Mouse (Mus musculus) CD8-positive naive resting alpha-beta T cell, adult 2 months (primary cell): ENCODE measurements around the gene Rps26.

Source experiments
- DNase-seq, 2 experiments: peaks; one replicate each; pipeline ENCODE4 v3.0.0; 2022; ENCODE audit warnings: low read depth in 2 of 2, low spot score in 2 of 2

The Rps26 gene

GRCm38 (mm10) chr10:128612433-128613153 lies 14.0 kb downstream of the Rps26 start:
- peak; percentile 52 to 77 for DNase-seq

- DNase-seq = no peak
Measured at GRCm38 (mm10) chr10:128606483-128606882, 20.1 kb downstream of the Rps26 start.

DNA sequence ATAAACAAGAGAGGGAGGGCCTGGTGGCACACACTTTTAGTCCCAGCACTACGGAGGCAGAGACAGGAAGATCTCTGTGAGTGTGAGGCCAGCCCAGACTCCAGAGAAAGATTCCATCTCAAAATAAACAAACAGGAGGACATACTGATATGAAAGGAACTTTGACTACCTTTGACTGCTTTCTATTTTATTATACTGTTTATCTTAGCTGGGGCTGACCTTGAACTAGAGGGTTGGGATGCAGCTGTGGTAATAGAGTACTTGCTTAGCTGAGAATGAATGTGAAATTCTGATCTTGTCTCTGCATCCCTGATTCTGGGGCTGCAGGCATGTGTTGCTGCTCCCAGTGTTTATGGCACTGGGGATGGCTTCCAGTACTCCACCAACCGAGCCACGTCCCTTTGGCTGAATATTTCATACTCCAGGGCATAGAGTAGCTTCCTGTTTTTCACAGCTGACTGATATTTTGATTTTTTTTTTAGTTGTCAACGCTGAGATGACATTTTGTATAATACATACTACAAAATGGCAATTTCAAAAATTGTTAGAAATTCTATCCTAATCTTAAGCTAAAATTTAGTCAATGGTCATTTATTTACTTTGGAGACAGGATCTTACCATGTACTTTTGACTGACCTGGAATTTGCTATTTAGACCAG lies 23.9 kb downstream of the Rps26 start:
- no peak for DNase-seq

GRCm38 (mm10) chr10:128601499-128601898 lies 25.0 kb downstream of the Rps26 start:
- DNase-seq = no peak

GRCm38 (mm10) chr10:128598476-128598875 lies 28.1 kb downstream of the Rps26 start:
- no peak for DNase-seq

DNA sequence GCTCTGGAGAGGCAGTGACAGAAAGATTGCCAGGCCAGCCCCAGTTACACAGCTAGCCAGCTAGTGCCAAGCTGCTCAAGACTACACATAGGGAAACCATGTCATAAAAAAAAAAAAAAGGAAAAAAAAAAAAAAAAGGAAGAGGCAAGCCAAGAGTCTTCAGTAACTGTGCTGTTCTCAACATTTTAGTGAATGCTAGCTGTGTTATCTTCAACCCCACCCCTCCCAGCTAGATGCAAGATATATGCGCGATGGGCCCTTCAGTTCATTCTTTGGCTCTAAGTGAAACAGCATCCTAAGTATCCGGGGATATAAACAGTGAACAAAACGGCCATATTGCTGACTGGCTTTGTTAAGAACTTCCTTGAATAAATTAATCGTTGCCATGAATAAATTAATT lies 33.8 kb downstream of the Rps26 start:
- DNase-seq = no peak

DNA sequence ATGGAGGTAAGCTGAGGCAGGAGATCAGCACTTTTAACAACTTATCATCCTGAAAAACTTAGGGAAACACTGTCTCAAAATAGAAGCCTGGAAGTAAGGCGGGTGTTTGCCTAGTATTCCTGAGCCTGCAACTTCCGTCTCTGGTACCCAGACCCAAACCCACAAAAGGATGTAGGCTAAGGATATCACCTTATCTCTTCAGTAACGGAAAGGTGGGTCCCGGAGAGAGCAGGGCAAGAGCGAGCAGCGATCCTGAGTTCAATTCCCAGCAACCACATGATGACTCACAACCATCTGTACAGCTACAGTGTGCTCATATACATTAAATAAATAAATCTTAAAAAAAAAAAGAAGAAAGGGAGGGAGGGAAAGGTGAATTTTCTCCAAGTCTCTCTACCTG lies 35.1 kb downstream of the Rps26 start:
- no peak for DNase-seq

- peak in 1 of 2 experiments; percentile 28 for DNase-seq
Measured at GRCm38 (mm10) chr10:128590193-128590690, 36.3 kb downstream of the Rps26 start.

DNA sequence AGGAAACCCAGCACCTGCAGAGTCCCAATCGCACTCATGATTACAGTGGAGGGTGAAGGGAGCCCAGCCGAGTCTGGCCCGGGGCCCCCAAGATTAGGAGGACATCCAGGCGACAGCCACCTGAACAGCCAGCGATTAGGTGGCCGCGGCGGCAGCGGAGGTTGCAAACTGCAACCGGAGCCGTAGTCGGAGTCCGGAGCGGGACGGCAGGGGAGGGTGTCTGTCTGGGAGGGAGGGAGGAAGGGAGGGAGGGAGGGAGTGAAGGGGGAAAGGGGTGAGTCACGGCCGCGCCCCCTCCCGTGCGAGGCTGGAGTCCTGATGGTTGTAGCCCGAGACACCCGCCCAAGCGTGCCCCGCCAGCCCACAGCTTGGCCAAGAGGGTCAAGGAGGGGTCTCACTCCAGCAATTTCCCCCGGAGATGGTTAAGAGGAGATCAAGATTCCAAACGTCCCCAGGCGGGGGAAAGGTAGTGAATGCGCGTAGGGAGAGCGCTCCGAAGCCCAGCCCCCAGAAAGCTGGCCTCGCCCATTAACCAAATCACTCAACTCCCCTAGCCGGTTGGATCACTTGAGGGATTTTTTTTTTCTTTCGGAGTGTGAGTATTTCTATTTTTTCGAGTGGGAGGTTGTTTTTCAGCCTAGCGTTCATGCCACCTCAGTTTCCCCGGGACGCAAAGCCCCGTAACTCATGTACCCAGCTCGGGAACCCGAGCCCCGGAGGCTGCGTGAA lies 36.9 kb downstream of the Rps26 start, which contains the start of gene Erbb3:
TSS of gene Erbb3 (minus strand) at position 189 of the 729 bp plus-strand sequence.
- peak in 1 of 2 experiments; percentile 31 for DNase-seq

GRCm38 (mm10) chr10:128588775-128589463 lies 37.6 kb downstream of the Rps26 start:
- DNase-seq = peak; percentile 16 to 17

- DNase-seq = no peak
Measured at GRCm38 (mm10) chr10:128588136-128588535, 38.4 kb downstream of the Rps26 start.

GRCm38 (mm10) chr10:128587697-128588096 lies 38.9 kb downstream of the Rps26 start:
- no peak for DNase-seq

GRCm38 (mm10) chr10:128587120-128587519 lies 39.4 kb downstream of the Rps26 start:
- DNase-seq = no peak

- no peak for DNase-seq
Measured at GRCm38 (mm10) chr10:128586546-128586945, 40.0 kb downstream of the Rps26 start.

- DNase-seq = no peak
Measured at GRCm38 (mm10) chr10:128584386-128584785, 42.2 kb downstream of the Rps26 start.

DNA sequence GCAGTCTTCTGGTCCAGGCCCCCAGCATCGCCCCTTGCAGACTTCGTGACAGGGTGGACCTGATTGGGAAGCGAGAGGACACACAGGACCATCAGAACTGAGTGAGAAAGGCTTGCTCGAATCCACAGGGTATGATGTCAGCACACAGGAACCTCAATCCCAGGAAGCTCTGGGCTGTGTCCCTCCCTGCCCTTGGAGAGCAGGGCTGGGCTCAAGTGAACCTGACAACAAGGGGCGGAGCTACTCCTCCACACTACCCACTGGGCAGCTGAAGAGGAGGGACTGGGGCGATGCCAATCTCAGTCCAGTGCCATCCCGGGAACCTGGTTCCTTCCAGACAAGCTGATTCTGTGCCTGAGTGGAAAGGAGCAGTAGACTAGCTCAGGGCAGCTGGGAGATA lies 42.9 kb downstream of the Rps26 start:
- no peak for DNase-seq

DNA sequence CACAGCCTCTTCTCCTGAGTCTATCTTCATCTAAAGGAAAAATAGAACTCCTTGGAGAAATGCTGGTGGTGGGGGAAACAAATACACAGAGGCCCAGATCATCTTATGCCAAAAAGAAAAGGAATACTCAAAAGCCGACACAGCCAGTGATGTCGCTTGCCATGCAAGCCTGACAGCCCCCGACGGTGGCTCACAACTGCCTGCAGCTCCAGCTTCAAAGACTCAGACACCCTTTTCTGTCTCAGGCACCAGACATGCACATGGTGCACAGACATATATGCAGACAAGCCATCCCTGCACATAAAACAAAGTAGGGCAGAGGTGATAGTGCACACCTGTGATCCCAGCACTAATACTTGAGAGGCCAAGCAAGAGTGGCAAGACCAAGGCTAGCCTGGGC lies 46.8 kb downstream of the Rps26 start:
- no peak for DNase-seq

DNA sequence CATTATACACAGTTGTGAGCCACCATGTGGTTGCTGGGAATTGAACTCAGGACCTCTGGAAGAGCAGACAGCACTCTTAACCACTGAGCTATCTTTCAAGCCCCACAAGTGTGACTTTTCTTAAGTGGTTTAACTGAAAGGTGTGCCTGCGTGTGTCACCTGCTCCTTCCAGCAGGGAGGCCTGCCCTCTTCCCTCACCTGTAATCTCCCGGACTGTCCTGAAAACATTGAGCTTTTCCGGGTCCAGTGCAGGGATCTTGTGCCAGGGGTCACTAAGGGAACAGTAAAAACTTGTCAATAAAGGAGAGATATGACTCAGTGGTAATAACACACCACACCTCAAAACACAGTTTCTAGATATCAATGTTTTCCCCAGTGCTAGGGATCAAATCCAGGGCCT lies 47.2 kb downstream of the Rps26 start:
- DNase-seq = no peak

DNA sequence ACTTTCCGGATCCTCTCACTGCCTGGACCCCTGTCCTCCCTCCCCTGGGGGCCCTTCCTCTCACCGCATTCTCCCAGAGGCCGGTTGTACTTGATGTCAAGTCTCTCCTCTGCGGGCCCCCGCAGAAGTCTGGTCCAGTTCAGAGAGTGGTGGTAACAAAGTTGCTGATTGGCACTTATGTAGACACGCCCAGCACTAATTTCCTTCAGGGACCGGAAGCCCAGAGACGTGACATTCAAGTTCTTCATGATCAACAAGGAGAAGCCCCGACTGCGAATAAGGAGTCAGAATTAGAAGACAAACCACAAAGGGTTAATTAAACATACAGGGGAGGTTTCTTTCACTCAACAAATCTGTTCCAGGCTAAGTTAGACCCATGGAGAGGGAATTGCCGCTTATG lies 48.2 kb downstream of the Rps26 start:
- DNase-seq = no peak

DNA sequence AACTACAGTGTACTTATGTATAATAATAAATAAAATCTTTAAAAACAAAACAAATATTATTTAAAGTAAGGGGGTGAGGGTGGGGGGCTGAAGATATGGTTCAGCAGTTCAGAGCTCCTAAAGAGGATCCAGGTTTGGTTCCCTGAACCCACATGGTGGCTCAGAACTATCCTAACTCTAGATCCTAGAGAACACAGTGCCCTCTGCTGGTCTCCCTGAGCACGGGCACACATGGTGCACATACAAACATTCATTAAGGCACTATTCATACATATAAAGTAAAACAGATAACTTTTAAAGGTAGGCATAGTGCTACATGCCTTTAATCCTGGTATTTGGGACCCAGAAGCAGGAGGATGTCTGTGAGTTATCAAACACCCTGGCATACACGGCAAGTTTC lies 51.5 kb downstream of the Rps26 start:
- DNase-seq = no peak
